Mouse (Mus musculus) thymus, adult 18-20 months (tissue): ENCODE results near the gene Cdk2ap2.
"Not testable (repeated sequence)": the region's sequence is repeated elsewhere in the genome, so short reads cannot be mapped to it uniquely, and the experiment has no call there.

Experiments
- DNase-seq, 2 experiments: peaks; one replicate each; pipeline ENCODE4 v3.0.0; 2022; ENCODE audit warnings: mixed read lengths in 2 of 2

Cdk2ap2 gene

DNA sequence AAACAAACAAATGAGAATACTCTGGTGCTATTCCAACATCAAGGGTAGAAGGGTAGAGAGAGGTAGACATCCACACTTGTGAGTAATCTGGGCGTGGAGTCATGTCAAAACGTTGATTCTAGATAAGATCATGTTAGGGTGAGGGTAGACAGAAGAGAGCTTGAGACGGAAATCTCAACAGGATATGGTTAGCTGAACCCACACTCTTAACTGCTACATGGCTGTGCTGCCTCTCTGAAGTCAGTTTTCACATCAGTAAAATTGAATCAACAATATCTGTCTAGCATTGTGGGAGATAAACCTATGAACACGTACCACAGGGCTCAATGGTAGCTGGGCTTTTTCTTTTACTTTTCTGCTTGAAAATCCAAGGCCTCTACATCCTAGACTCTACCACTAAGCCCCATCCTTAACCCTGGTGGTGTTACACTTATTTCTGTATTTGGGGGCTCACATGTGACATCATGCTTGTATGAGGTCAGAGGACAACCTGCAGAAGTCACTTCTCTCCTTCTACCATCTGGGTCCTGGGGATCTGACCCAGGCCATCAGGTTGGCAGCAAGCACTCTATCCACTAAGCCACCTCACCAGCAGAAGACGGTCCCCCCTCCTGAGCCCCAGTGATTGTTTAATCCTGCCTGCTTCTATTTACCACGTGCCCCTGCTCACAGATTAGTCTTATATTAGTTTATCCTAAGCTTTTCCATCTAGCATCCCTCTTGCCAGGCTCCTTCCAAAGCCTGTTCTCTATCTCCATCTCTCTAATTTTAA is 22.9 kb downstream of the Cdk2ap2 start:
- peak in 1 of 2 experiments; percentile 47 for DNase-seq

- no peak for DNase-seq
Observed at GRCm38 (mm10) chr19:4120496-4120895, 23.5 kb downstream of the Cdk2ap2 start.

GRCm38 (mm10) chr19:4121097-4121805 is 24.3 kb downstream of the Cdk2ap2 start:
- DNase-seq, result peak; percentile 97 to 99

- not testable (repeated sequence) for DNase-seq
Observed at GRCm38 (mm10) chr19:4121896-4122295, 24.9 kb downstream of the Cdk2ap2 start.

DNA sequence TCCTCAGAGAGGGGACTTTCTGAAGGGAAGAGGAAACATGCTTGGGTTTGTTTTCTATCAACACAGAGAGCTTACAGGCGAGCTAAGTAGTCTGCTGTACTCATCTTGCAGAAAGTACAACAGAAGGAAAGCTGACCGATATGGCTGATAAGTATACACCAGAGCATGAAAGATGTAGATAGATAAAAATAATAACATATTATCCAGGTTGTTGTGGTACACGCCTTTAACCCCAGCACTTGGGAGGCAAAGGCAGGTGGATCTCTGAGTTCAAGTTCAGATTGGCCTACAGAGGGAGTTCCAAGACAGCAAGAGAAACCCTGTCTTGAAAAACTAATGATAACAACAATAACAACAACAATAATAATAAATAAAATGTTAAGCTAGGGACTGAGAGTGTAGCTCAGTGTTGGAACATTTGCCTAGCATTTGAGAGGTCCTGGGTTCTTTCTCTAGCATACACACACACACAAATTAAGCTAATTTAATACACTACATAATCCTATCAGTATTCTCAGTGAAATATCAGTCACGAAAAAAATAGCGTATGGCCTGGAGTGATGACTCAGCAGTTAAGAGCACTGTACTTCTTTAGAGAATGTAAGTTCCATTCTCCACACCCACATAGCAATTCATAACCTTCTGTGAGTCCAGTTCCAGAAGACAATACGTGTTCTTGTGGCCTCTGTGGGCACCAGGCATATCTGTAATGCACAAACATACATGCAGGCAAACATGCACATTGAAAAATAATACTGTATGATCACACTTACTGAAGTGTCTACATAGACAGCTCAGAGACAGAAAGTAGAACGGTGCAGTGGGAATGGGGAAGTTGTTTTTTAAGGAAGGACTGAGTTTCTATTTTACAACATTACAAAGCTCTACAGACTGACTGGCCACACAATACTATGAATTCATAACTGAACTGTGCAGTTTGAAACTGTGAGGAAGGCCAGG is 25.7 kb downstream of the Cdk2ap2 start:
- no peak for DNase-seq

- DNase-seq, result no peak
Observed at GRCm38 (mm10) chr19:4124432-4124831, 27.4 kb downstream of the Cdk2ap2 start.

DNA sequence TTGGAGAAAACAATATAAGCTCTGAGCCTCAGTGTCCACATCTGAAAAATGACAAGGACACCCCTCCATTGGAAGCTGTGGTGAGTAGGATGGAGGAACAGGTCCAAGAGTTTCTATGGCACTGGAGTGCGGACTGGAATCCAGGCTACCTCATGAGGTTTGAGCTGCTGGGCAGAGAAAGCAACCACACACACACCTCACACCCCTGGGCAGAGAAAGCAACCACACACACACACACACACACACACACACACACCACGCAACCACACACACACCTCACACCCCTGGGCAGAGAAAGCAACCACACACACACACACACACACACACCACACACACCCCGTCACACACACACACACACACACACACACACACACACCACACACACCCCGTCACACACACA is 28.3 kb downstream of the Cdk2ap2 start:
- DNase-seq, result not testable (repeated sequence)

DNA sequence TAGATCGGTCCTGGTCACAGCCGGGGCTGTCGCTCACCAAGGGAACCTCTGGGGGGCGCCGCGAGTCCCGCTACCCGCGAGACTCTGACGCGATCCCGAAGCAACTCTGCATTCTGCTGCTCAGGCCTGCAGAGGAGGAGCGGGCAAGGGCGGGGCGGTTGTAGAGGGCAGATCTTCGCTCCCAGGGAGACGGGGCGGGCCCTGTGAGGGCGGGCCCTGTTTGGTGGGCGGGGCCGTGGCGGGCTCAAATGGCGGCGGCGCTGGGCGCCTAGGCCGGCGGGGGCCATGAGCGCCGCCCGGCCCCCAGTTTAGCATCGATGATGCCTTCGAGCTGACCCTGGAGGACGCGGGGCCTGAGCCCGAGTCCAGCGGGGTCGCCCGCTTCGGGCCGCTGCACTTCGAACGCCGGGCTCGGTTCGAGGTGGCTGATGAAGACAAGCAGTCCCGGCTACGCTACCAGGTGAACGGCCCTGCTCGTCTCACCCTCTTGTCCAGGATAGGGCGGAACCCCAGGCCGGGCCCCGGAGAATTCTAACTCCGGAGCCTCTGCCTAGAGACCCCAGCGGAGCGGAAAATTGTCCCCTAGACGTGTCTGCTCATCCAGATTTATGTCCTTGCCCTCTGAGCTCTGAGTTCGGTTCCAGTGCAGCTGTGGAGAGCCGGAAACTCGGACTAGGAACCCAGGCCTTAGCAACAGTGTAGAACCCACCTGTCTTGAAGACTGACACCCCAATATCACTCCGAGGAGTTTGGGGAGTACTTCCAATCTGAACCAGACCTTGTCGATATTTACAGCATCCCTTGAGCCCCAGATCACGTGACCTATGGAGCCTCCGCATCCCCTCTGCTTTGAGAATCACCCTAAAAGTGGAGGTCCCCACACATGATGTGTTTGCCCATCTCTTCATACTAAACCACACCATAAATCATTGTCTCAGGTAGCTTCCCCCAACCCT is 29.0 kb downstream of the Cdk2ap2 start, which contains the start of gene Aip:
Aip (minus strand) TSS at position 118 of the 956 bp plus-strand sequence.
- DNase-seq, result peak; percentile 99

DNA sequence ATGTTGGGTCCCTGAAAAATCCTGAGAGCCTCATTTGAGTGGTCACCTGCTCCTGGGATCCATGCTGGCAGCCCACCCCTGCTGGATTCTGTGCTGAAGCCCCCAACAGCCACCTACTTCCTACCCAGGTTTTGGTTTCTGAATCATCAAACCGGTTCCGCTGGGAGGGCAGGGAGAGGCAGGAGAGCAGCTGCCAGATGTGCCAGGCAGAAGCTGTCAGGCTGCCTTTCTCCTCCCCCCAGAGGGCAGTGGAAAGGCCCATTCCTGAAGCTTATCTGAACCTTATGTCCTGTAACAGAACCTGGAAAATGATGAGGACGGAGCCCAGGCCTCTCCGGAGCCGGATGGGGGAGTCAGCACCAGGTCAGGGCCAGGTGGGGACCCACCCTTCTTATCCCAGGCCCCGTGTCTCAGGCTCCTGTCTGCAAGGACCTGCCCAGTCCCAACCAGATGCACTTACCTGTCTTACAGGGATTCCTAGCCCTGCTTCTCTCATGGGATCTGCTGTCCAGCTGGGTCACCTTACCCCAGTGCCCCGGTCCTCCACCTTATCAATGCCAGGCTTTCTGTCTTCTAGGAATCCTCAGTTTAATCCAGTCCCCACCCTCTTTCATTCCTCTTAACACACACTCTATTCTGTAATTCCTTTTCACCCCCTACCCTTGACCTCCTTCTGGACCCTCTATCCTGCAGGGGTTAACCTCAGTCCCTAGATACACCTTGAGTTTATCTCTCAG is 29.9 kb downstream of the Cdk2ap2 start:
- no peak for DNase-seq

DNA sequence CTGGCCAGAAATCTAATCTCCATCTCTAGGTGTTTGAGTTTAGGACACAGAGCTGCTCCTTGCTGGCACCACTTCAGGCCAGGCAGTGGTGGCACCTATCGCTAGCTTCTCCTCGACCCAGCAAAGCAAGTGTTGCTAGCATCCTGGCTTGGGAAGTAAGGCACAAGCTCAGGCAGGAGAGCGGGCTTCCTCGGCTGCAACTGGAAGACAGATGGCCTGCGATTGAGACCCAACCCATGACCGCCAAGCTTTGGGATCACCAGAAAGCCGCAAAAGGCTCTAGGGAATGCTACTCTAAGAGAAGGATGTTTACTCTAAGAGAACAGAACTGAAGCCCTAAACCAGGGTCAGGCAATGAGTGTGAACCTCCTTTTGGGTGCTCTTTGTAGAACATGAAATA is 32.5 kb downstream of the Cdk2ap2 start:
- no peak for DNase-seq

- no peak for DNase-seq
Observed at GRCm38 (mm10) chr19:4130106-4130505, 33.1 kb downstream of the Cdk2ap2 start.

DNA sequence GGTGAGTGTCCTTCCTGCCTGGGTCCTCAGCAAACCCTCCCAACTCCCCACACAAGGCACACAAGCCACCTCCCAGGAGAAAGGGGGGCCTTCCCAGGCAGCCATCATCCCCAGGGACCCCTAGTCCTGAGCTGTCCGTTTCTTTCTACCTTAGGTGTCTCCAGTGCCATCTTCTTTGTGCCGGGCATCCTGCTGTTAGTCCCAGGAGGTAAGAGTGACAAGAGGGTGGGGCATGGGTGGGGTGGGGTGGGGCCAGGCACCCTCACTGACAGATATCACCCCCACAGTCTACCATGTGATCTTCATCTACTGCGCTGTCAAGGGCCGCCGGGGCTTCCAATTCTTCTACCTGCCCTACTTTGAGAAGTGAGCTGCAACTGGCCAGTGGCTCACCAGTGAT is 34.1 kb downstream of the Cdk2ap2 start:
- no peak for DNase-seq

DNA sequence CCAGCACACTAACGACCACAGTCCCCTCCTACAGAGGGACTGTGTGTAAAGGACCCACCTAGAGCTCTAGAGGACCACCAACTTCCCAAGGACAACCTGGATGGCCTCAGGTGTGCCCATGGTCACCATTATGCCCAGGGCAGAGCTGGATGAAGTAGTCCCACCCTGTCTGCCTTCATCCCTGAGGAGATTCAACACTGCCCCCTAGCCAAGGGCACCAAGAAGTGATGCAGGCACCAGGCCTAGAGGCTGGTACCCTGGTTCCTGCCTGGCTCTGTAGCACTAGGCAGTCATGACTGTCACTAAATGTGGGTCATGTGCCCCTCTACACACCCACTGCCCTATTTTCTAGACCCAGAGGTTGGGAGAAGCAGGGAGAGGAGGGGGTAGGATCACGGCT is 34.8 kb downstream of the Cdk2ap2 start:
- peak in 1 of 2 experiments; percentile 14 for DNase-seq

- DNase-seq, result no peak
Observed at GRCm38 (mm10) chr19:4134354-4134753, 37.4 kb downstream of the Cdk2ap2 start.

GRCm38 (mm10) chr19:4135229-4135962 is 38.4 kb downstream of the Cdk2ap2 start:
- peak in 1 of 2 experiments; percentile 10 for DNase-seq

GRCm38 (mm10) chr19:4135963-4136345 is 39.0 kb downstream of the Cdk2ap2 start:
- DNase-seq, result peak in 1 of 2 experiments; percentile 24

DNA sequence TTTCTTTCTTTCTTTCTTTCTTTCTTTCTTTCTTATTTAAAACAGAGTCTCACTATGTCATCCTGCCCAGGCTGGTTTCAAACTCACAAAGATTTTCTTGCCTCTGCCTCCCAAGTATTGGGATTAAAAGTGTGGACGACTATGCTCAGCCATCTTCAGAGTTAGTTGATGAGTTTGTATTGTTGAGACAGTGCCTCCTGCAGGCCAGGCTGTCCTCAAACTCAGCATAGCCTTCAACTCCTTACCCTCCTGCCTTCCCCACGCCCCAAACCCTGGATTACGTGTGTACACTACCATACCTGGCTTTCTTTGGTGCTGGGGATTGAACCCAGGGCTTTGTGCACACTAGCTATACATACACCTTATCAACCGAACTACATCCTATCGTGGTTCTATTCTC is 39.5 kb downstream of the Cdk2ap2 start:
- DNase-seq, result no peak

DNA sequence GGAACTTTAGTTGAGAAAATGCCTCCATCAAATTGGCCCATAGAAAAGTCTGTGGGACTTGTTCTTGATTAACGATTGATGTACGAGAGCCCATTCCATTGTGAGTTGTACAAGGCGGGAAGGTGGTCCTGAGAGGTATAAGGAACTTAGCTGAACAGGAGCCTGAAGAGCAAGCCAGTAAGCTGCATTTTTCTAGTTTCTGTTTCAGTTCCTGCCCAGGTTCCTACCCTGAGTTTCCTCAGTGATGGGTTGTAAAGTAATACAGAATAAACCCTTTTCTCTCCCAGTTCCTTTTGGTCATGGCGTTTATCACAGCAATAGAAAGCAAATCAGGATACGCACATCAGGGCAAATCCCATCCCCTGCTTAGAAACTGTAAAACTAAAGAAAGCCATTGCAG is 40.9 kb downstream of the Cdk2ap2 start:
- no peak for DNase-seq

- no peak for DNase-seq
Observed at GRCm38 (mm10) chr19:4139446-4139845, 42.5 kb downstream of the Cdk2ap2 start, which contains the start of gene Gpr152. Gene Gpr152 (plus strand): TSS chr19:4139787.

GRCm38 (mm10) chr19:4140147-4140546 is 43.2 kb downstream of the Cdk2ap2 start:
- DNase-seq, result no peak
